Mouse (Mus musculus): ENCODE measurements at regions not wholly inside any gene's neighbourhood (a gene's known extent, or its start where the extent isn't known, plus 50 kb on each side); places are given as distances from the start of the nearest gene placed in this dataset.

DNA sequence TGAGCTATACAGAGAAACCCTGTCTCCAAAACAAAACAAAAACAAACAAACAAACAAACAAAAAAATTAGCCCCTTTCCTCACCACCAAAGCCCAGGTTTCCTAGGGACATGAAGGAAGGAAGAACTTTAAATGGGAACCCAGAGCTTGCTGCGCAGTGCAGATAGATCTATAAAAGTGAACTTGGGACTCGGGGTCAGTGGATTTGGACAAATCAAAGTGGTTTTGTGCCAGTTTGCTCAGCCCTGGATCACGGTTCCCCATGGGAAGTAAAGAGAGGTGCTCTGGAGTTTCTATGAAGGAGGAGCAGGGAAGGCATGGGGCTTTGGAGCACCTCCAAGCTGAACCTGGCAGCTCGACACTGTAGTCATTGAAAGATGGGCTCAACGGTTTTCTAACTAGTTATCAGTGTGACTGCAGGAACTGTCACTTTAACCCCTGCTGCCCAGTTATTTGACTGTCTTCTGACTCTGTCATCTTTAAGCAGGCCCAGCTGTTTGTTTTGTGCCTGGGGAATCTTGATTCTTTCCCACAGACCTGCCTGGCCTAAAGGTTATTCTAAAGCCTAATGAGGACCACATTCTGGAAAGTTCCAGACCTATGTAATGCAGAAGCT lies 58.3 kb upstream of the Rnf24 start:
- Histone ChIP-seq H3K4me3 (ENCODE audit: insufficient read depth, low read length) (no peak overlapping the region), H3K4me1 (ENCODE audit: control insufficient read depth, insufficient read depth, low read length) (no peaks in the 10 kb centered on the region), H3K27ac (ENCODE audit: insufficient read depth, low read depth, low read length) (no peak overlapping the region)
- no peak for TF ChIP-seq POLR2A (IDR thresholded peaks at IDR 0.05; ENCODE audit: borderline replicate concordance, low read depth, low read length)
- TF ChIP-seq CTCF (IDR thresholded peaks at IDR 0.05; ENCODE audit: low read depth, low read length): no peak

DNA sequence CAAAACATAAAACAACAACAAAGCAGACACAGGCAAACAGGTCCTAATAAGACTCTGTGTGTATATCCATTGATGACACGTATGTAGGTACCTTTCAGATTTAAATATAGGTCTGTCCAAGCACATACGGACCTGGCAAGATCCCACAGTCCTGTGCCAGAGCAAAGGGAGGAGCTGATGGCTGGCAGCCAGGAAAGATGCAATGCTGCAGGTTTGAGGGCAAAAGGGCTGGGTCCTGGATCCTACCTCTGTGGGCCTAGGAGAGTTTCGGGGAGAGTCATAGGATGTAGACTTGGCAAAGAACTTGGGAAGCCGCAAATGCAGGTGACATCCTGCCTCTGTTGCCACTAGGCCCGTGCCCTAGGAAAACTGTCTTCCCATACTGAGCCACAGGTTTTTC lies 54.6 kb upstream of the Rnf24 start:
- Histone ChIP-seq H3K4me3 (ENCODE audit: insufficient read depth, low read length) (no peak overlapping the region), H3K4me1 (ENCODE audit: control insufficient read depth, insufficient read depth, low read length) (peaks cover 12% of the 10 kb centered on the region), H3K27ac (ENCODE audit: insufficient read depth, low read depth, low read length) (no peak overlapping the region)
- TF ChIP-seq CTCF (IDR thresholded peaks at IDR 0.05; ENCODE audit: low read depth, low read length) (no peak), POLR2A (IDR thresholded peaks at IDR 0.05; ENCODE audit: borderline replicate concordance, low read depth, low read length) (no peak)

DNA sequence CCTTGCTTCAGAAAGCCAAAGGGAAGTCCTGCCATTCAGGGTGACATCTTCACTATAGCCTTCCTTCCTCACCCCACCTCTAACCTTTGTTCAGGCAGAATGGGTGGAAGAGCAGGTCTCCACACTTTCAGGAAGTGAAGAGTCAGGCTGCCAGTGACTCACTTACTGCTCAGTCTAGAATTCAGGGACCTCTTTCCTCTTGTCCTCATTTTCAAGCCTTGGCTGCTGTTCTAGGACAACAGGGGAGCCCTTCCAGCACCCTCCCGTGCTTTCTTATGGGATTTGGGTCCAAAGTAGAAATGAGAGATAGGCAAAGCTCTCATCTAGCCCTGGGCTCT lies 51.5 kb upstream of the Rnf24 start:
- Histone ChIP-seq H3K4me1 (ENCODE audit: control insufficient read depth, insufficient read depth, low read length) (peaks cover 23% of the 10 kb centered on the region), H3K27ac (ENCODE audit: insufficient read depth, low read depth, low read length) (no peak overlapping the region)
- TF ChIP-seq CTCF (IDR thresholded peaks at IDR 0.05; ENCODE audit: low read depth, low read length) (no peak), POLR2A (IDR thresholded peaks at IDR 0.05; ENCODE audit: borderline replicate concordance, low read depth, low read length) (no peak)

DNA sequence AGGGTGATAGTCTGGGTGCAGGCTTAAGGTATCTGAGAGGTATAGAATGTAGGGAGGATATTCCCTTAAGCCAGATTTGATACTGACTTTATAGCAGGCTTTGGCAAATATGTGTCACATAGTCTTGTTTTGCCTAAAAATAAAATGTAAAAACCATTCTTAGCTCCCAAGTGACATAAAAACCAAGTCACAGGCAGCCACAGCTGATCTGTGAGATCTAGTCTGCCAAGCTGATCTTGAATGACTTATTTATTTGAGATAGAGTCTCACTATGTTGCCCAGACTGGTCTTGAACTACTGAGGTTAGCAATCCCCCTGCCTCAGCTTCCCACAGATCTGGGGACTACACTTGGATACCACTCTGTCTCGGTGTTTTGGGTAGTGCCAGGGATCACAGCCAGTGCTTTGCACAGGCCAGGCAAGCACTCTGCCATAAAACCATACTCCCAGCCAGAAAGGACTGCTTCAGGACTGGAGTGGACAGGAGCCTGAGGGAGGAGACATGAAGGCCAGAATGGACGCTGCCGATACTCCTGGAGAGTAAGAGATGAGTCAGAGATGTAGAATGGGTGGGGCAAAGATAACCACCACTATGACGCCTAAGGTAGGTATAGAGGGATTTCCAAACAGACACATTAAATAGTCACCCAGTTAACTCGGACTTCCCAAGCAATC lies 51.0 kb upstream of the Rnf24 start:
- Histone ChIP-seq H3K27ac (ENCODE audit: insufficient read depth, low read depth, low read length) (no peak overlapping the region), H3K4me3 (ENCODE audit: insufficient read depth, low read length) (no peak overlapping the region), H3K4me1 (ENCODE audit: control insufficient read depth, insufficient read depth, low read length) (peaks cover 26% of the 10 kb centered on the region)
- no peak for TF ChIP-seq POLR2A (IDR thresholded peaks at IDR 0.05; ENCODE audit: borderline replicate concordance, low read depth, low read length)
- no peak for TF ChIP-seq CTCF (IDR thresholded peaks at IDR 0.05; ENCODE audit: low read depth, low read length)

More for the DNA sequence above, 51.5 kb upstream of the Rnf24 start:
- H3K4me3 ChIP-seq (ENCODE audit: insufficient read depth, low read length): no peak overlapping the region
